Mouse (Mus musculus): Measurements from ENCODE around the gene Trhde.

Trhde gene

GRCm38 (mm10) chr10:114802161-114802651 lies at the start of gene Trhde:
Gene Trhde (minus strand): TSS chr10:114802307.
- no peak for DNase-seq

GRCm38 (mm10) chr10:114841966-114842365 lies 39.9 kb upstream of the Trhde start:
- DNase-seq = no peak

- no peak for DNase-seq
These were observed 39.3 kb upstream of the Trhde start for GRCm38 (mm10) chr10:114841440-114841839.

- no peak for DNase-seq
These were observed 29.2 kb upstream of the Trhde start for GRCm38 (mm10) chr10:114831313-114831712.

- no peak for DNase-seq
These were observed 6.7 kb upstream of the Trhde start for GRCm38 (mm10) chr10:114808799-114809198.

GRCm38 (mm10) chr10:114805884-114806283 lies 3.8 kb upstream of the Trhde start:
- no peak for DNase-seq

- DNase-seq = no peak
These were observed 498 bp downstream of the Trhde start for GRCm38 (mm10) chr10:114801457-114802160.

- no peak for DNase-seq
These were observed 1.5 kb downstream of the Trhde start for GRCm38 (mm10) chr10:114800331-114801304.

- no peak for DNase-seq
These were observed 2.6 kb downstream of the Trhde start for GRCm38 (mm10) chr10:114799481-114799880.

- DNase-seq = no peak
These were observed 3.3 kb downstream of the Trhde start for GRCm38 (mm10) chr10:114798788-114799187.

- DNase-seq = no peak
These were observed 3.9 kb downstream of the Trhde start for GRCm38 (mm10) chr10:114798218-114798617.

- no peak for DNase-seq
These were observed 4.4 kb downstream of the Trhde start for GRCm38 (mm10) chr10:114797664-114798063.

GRCm38 (mm10) chr10:114796872-114797271 lies 5.2 kb downstream of the Trhde start:
- DNase-seq = no peak

GRCm38 (mm10) chr10:114794214-114794613 lies 7.9 kb downstream of the Trhde start:
- DNase-seq = no peak

- DNase-seq = no peak
These were observed 36.2 kb downstream of the Trhde start for GRCm38 (mm10) chr10:114765914-114766313.

GRCm38 (mm10) chr10:114762125-114762524 lies 40.0 kb downstream of the Trhde start:
- DNase-seq = no peak

GRCm38 (mm10) chr10:114759240-114759639 lies 42.9 kb downstream of the Trhde start:
- DNase-seq = no peak

GRCm38 (mm10) chr10:114758614-114759013 lies 43.5 kb downstream of the Trhde start:
- DNase-seq = no peak

GRCm38 (mm10) chr10:114742755-114743705 lies 59.1 kb downstream of the Trhde start:
- DNase-seq = no peak

GRCm38 (mm10) chr10:114739916-114740315 lies 62.2 kb downstream of the Trhde start:
- DNase-seq = no peak

- no peak for DNase-seq
These were observed 64.5 kb downstream of the Trhde start for GRCm38 (mm10) chr10:114737581-114737980.

GRCm38 (mm10) chr10:114736377-114736776 lies 65.7 kb downstream of the Trhde start:
- no peak for DNase-seq
